ENCODE assay signal across 8 mouse cellular contexts in the genomic region with DNA sequence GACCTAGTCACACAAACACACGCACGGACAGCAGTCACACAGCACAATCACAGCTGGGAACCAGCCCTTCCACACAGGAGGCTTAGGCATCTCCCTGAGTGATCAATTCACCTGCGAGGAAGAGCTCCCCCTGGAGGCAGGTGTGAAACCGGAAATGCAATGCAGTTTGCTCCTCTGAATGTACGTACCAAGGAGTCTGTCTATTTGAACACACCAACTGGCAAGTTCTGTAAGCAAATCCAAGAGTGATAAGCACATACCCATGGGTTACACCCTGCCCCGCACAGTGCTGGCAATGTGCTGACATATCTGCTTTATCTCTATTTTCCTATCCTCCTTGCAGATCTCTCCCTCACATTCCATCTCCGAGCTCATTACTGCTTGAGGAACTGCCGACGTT. TPM values are rescaled to one million over a fixed set of nuclear protein-coding genes. Genes with fewer than 3 reads are reported as not detected.
DNase-seq lines count a peak whose midpoint lies in the region; ATAC-seq and TF ChIP-seq lines count a peak whose summit lies in the region.
"Had no signal": no experiment of that assay in that cellular context is flagged by ENCODE, and none has a peak within 500 bp of the region (broad histone marks: within the 10 kb centered on the region; RNA-seq: fewer than 3 reads in every experiment).

No protein-coding gene starts in this region.

- H3K9me3 ChIP-seq in lung, embryonic 14.5 days (ENCODE audit: low read depth, low read length): no peaks in the 10 kb centered on the region
- H3K9me3 ChIP-seq: neural tube, embryonic 13.5 days had no signal

- DNase-seq in CD8-positive naive resting alpha-beta T cell, adult 2 months (ENCODE audit: low read depth in 2 of 2, low spot score in 2 of 2): peak; percentile 50 to 51
- peak; percentile 50 for DNase-seq in MN1 (ENCODE audit: low spot score)
- peak; percentile 44 for DNase-seq in lung, embryonic 14.5 days
- DNase-seq in right cerebral cortex, postnatal 14 days: no peak
- DNase-seq in left cerebral cortex, postnatal 4 days: no peak

- intact Hi-C loops in left cerebral cortex, postnatal 4 days (cut with DNase I): no loop called here

- H3K36me3 ChIP-seq in lung, embryonic 14.5 days (ENCODE audit: insufficient read depth): no peaks in the 10 kb centered on the region
- no peaks in the 10 kb centered on the region for H3K36me3 ChIP-seq in testis, adult 2 months (ENCODE audit: control insufficient read depth, insufficient read depth, low read length)
- H3K36me3 ChIP-seq: neural tube, embryonic 13.5 days had no signal

- H3K9ac ChIP-seq in lung, embryonic 14.5 days: no peak overlapping the region
- H3K9ac ChIP-seq: neural tube, embryonic 13.5 days had no signal

- TF ChIP-seq POLR2A in testis, adult 2 months (IDR thresholded peaks at IDR 0.05; ENCODE audit: control insufficient read depth, low read depth, low read length): no peak

- 68% methylated on average over 9 of the region's 9 CpGs for WGBS in lung, embryonic 14.5 days

- ATAC-seq in hematopoietic stem cell, adult 5-6 weeks (replicated peaks in 1 of 2; ENCODE audit: insufficient read depth in 1 of 2, low FRiP score in 2 of 2, low TSS enrichment in 1 of 2, low read depth in 1 of 2, poor library complexity in 2 of 2, severe bottlenecking in 2 of 2): peak; percentile 43 to 44; a peak in 1 of 4 replicates
- no peak for ATAC-seq in lung, embryonic 14.5 days (ENCODE audit: insufficient read depth)

- peaks cover 26% of the 10 kb centered on the region for H3K4me1 ChIP-seq in lung, embryonic 14.5 days (ENCODE audit: insufficient read depth)
- H3K4me1 ChIP-seq in testis, adult 2 months (ENCODE audit: control insufficient read depth, insufficient read depth, low read length): peaks cover 6% of the 10 kb centered on the region

- H3K27ac ChIP-seq in lung, embryonic 14.5 days (ENCODE audit: low read depth): no peak overlapping the region
- H3K27ac ChIP-seq in testis, adult 2 months (ENCODE audit: control insufficient read depth, insufficient read depth, low read depth, low read length): peak overlapping the region; percentile 3; the same call in 1 of the 2 replicates

- no peaks in the 10 kb centered on the region for H3K27me3 ChIP-seq in lung, embryonic 14.5 days (ENCODE audit: insufficient read depth, low read length)
- H3K27me3 ChIP-seq in testis, adult 2 months (ENCODE audit: control insufficient read depth, insufficient read depth, low read length): no peaks in the 10 kb centered on the region
- H3K27me3 ChIP-seq: neural tube, embryonic 13.5 days had no signal

- peak overlapping the region; percentile 43; the same call in 1 of the 2 replicates for H3K4me2 ChIP-seq in lung, embryonic 14.5 days
- H3K4me2 ChIP-seq: neural tube, embryonic 13.5 days had no signal

- H3K4me3 ChIP-seq in lung, embryonic 14.5 days (ENCODE audit: low read depth, low read length): no peak overlapping the region
- no peak overlapping the region for H3K4me3 ChIP-seq in testis, adult 2 months (ENCODE audit: control insufficient read depth, low read depth, low read length)
- H3K4me3 ChIP-seq: neural tube, embryonic 13.5 days had no signal

- peak; percentile 60 for TF ChIP-seq CTCF in lung, embryonic 14.5 days (IDR thresholded peaks at IDR 0.05; ENCODE audit: low read depth)
- TF ChIP-seq CTCF in testis, adult 2 months (IDR thresholded peaks at IDR 0.05; ENCODE audit: control insufficient read depth, insufficient read depth, insufficient replicate concordance, low read depth, low read length): peak; percentile 60; the same call in 1 of the 2 replicates

RNA-seq across cellular contexts. Expression of a gene that starts 9.5 kb away (rescaled TPM):
- 8.4 and 17.6 TPM in 2 replicates for total RNA-seq in hematopoietic stem cell, adult 5-6 weeks (2017)
- 26.6 and 30.2 TPM in 2 replicates for polyA plus RNA-seq in lung, embryonic 14.5 days (2014; fragmentation: Nextera tagmentation; extraction: Ambion mirVana)
- polyA plus RNA-seq in testis, adult 2 months (2012; rRNA removed): 24.2 and 27.0 TPM in 2 replicates
- total RNA-seq in left cerebral cortex, postnatal 4 days (2021): 10 to 100 TPM; 12.6 to 14.4 TPM

Comparison
In these comparisons a context has a peak if more than half of its experiments do, and no peak if none do; other contexts are left out.
1. DNase-seq: peak in CD8-positive naive resting alpha-beta T cell, adult 2 months (2 of 2), MN1 (single experiment) and lung, embryonic 14.5 days (single experiment); none in right cerebral cortex, postnatal 14 days (single experiment) and left cerebral cortex, postnatal 4 days (single experiment).